26 mouse cellular contexts compared by ENCODE assay signal in the genomic region with DNA sequence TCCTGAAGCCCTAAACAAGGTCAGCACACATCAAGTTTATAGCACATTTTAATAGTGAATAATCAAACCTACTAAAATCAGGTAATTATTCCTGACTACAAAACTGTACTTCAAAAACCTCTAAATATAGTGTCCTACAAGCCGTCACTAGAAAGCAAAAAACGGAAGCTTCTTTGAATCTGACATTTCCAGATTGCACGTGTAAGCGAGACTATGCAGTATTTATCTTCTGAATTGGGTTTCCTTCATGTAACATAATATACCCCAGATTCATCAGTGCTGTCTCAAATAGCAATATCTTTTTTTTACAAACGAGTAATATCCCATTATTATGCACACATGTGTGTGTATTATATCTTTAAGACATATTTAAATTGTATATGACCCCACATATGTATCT. TPM values are rescaled to one million over a fixed set of nuclear protein-coding genes. Genes with fewer than 3 reads are reported as not detected.
"Had no signal": no experiment of that assay in that cellular context is flagged by ENCODE, and none has a peak within 500 bp of the region (broad histone marks: within the 10 kb centered on the region; RNA-seq: fewer than 3 reads in every experiment).

No protein-coding gene starts in this region.

- H3K36me3 ChIP-seq: embryonic facial prominence, embryonic 10.5 days; embryonic facial prominence, embryonic 12.5 days; embryonic facial prominence, embryonic 13.5 days; embryonic facial prominence, embryonic 15.5 days; forebrain, embryonic 10.5 days; forebrain, embryonic 12.5 days; forebrain, embryonic 15.5 days had no signal

- H3K9me3 ChIP-seq: embryonic facial prominence, embryonic 10.5 days; embryonic facial prominence, embryonic 12.5 days; embryonic facial prominence, embryonic 13.5 days; embryonic facial prominence, embryonic 15.5 days; forebrain, embryonic 10.5 days; forebrain, embryonic 12.5 days; forebrain, embryonic 13.5 days; forebrain, embryonic 15.5 days had no signal

- H3K4me1 ChIP-seq: embryonic facial prominence, embryonic 10.5 days; embryonic facial prominence, embryonic 12.5 days; embryonic facial prominence, embryonic 13.5 days; embryonic facial prominence, embryonic 15.5 days; forebrain, embryonic 10.5 days; forebrain, embryonic 12.5 days; forebrain, embryonic 13.5 days; forebrain, embryonic 15.5 days had no signal

- H3K9ac ChIP-seq: embryonic facial prominence, embryonic 12.5 days; embryonic facial prominence, embryonic 13.5 days; embryonic facial prominence, embryonic 15.5 days; forebrain, embryonic 12.5 days; forebrain, embryonic 13.5 days; forebrain, embryonic 15.5 days; forebrain, postnatal 0 days had no signal

- DNase-seq: cerebellum, adult 9-10 months; cerebellum, adult 9-11 months; cerebellum, postnatal 10 days; cerebellum, postnatal 14 days; cerebellum, postnatal 25 days; cerebellum, postnatal 36 days; embryo, embryonic 11 days; forebrain, postnatal 0 days; gastrocnemius, adult 2 months; gastrocnemius, postnatal 10 days; gastrocnemius, postnatal 14 days; gastrocnemius, postnatal 25 days; gastrocnemius, postnatal 36 days; heart, adult 11 months; heart, adult 18-20 months; heart, adult 2 months had no signal

- H3K4me3 ChIP-seq: embryonic facial prominence, embryonic 10.5 days; embryonic facial prominence, embryonic 12.5 days; embryonic facial prominence, embryonic 13.5 days; embryonic facial prominence, embryonic 15.5 days; erythroblast, embryonic 14.5 days; forebrain, embryonic 10.5 days; forebrain, embryonic 12.5 days; forebrain, embryonic 13.5 days; forebrain, embryonic 15.5 days; gastrocnemius, adult 2 months; heart, adult 2 months had no signal

- H3K27me3 ChIP-seq: embryonic facial prominence, embryonic 12.5 days; embryonic facial prominence, embryonic 13.5 days; embryonic facial prominence, embryonic 15.5 days; forebrain, embryonic 12.5 days; forebrain, embryonic 13.5 days; forebrain, embryonic 15.5 days had no signal

- H3K27ac ChIP-seq: embryonic facial prominence, embryonic 10.5 days; embryonic facial prominence, embryonic 12.5 days; embryonic facial prominence, embryonic 13.5 days; embryonic facial prominence, embryonic 15.5 days; forebrain, embryonic 10.5 days; forebrain, embryonic 12.5 days; forebrain, embryonic 13.5 days; forebrain, embryonic 15.5 days; gastrocnemius, adult 2 months; heart, adult 2 months had no signal

RNA-seq across cellular contexts. Expression of a gene that starts 54.8 kb away (rescaled TPM):
- polyA plus RNA-seq: erythroblast, embryonic 14.5 days; forebrain, embryonic 10.5 days; forebrain, embryonic 11.5 days had no signal
